Mouse (Mus musculus) myocyte (in vitro differentiated cells): ENCODE measurements around the gene Fam83f.

ENCODE experiments used
- CEBPB ChIP-seq: IDR thresholded peaks from 2 replicates; pipeline ENCODE4 v1.6.1; 2011; ENCODE audit warnings: mild to moderate bottlenecking, moderate library complexity; ENCODE audit not compliant: poor library complexity, insufficient read depth, severe bottlenecking
- E2F4 ChIP-seq: IDR thresholded peaks from one replicate; pipeline ENCODE4 v1.6.1; 2011; ENCODE audit warnings: mild to moderate bottlenecking, control low read depth, moderate library complexity; ENCODE audit not compliant: insufficient read depth
- MAX ChIP-seq: IDR thresholded peaks from one replicate; pipeline ENCODE4 v1.6.1; 2011; ENCODE audit warnings: low read depth, mild to moderate bottlenecking, control low read depth
- MYOD1 ChIP-seq, 3 experiments: IDR thresholded peaks; one replicate each; pipeline ENCODE4 v1.6.1; 2011; ENCODE audit warnings: control low read depth in 2 of 3, low read depth in 2 of 3, mild to moderate bottlenecking in 2 of 3, moderate library complexity in 1 of 3; ENCODE audit not compliant: insufficient read length in 2 of 3, control insufficient read depth in 1 of 3
- MYOG ChIP-seq, 3 experiments: IDR thresholded peaks; one replicate each; pipeline ENCODE4 v1.6.1; 2011; ENCODE audit warnings: control low read depth in 2 of 3, low read depth in 2 of 3, mild to moderate bottlenecking in 2 of 3; ENCODE audit not compliant: insufficient read length in 2 of 3, control insufficient read depth in 1 of 3, insufficient read depth in 1 of 3
- POLR2A ChIP-seq: IDR thresholded peaks from one replicate; pipeline ENCODE4 v1.6.1; 2011; ENCODE audit warnings: low read depth, mild to moderate bottlenecking, control low read depth, moderate library complexity; ENCODE audit not compliant: insufficient read length
- POLR2AphosphoS2 ChIP-seq: IDR thresholded peaks from one replicate; pipeline ENCODE4 v1.6.1; 2011; ENCODE audit warnings: low read depth, control low read depth; ENCODE audit not compliant: insufficient read length
- REST ChIP-seq: IDR thresholded peaks from one replicate; pipeline ENCODE4 v1.6.1; 2011; ENCODE audit warnings: mild to moderate bottlenecking, control low read depth, moderate library complexity; ENCODE audit not compliant: insufficient read depth, insufficient read length
- SRF ChIP-seq: IDR thresholded peaks from one replicate; pipeline ENCODE4 v1.6.1; 2011; ENCODE audit warnings: low read depth; ENCODE audit not compliant: control insufficient read depth, insufficient read length
- TCF12 ChIP-seq: IDR thresholded peaks from one replicate; pipeline ENCODE4 v1.6.1; 2011; ENCODE audit warnings: mild to moderate bottlenecking, control low read depth; ENCODE audit not compliant: poor library complexity, insufficient read depth, severe bottlenecking
- TCF3 ChIP-seq: IDR thresholded peaks from one replicate; pipeline ENCODE4 v1.6.1; 2011; ENCODE audit warnings: low read depth, control low read depth; ENCODE audit not compliant: insufficient read length
- USF1 ChIP-seq: IDR thresholded peaks from one replicate; pipeline ENCODE4 v1.6.1; 2011; ENCODE audit warnings: low read depth, mild to moderate bottlenecking, control low read depth, moderate library complexity

- TF ChIP-seq POLR2A (no peak), MAX (no peak), TCF12 (no peak), POLR2AphosphoS2 (no peak), TCF3 (no peak), USF1 (no peak), CEBPB (no peak), MYOD1 (IDR thresholded peaks at IDR 0.05; ENCODE audit: control insufficient read depth in 1 of 3, insufficient read length in 2 of 3, low read depth in 2 of 3) (no peak), E2F4 (no peak), REST (no peak), SRF (no peak), MYOG (IDR thresholded peaks at IDR 0.05; ENCODE audit: control insufficient read depth in 1 of 3, insufficient read depth in 1 of 3, insufficient read length in 2 of 3, low read depth in 2 of 3) (no peak)
Measured at GRCm38 (mm10) chr15:80736553-80736952, 64.9 kb downstream of the Fam83f start.
